Mouse (Mus musculus) kidney, postnatal 0 days (tissue): Measurements from ENCODE around the gene Uhrf1bp1l. TPM values are rescaled to one million over a fixed set of nuclear protein-coding genes. Genes with fewer than 3 reads are reported as not detected.

Experiments
- ATAC-seq: fragments of 200-750 bp; cut with Nextera tagmentation; replicated peaks from 2 replicates; pipeline ENCODE4 v1.8.0; 2017; ENCODE audit warnings: low read depth, moderate number of reproducible peaks, moderate TSS enrichment, moderate library complexity; ENCODE audit not compliant: low FRiP score
- DNase-seq: peaks from one replicate; pipeline ENCODE4 v3.0.0-alpha.2; 2016; ENCODE audit warnings: low spot score
- H3K27ac ChIP-seq: fragments of 300-500 bp; sonication (generic); 2 replicates; pipeline ENCODE4 v1.5.1; 2014; ENCODE audit warnings: mild to moderate bottlenecking
- H3K27me3 ChIP-seq: fragments of 300-500 bp; sonication (generic); 2 replicates; pipeline ENCODE4 v1.6.1; 2014; ENCODE audit warnings: low read length, mixed read lengths; ENCODE audit not compliant: insufficient read depth
- H3K36me3 ChIP-seq: fragments of 300-500 bp; sonication (generic); 2 replicates; pipeline ENCODE4 v1.6.1; 2014; ENCODE audit warnings: low read length, mixed read lengths; ENCODE audit not compliant: insufficient read depth
- H3K4me1 ChIP-seq: fragments of 300-500 bp; sonication (generic); replicated peaks from 2 replicates; pipeline ENCODE4 v1.6.1; 2014; ENCODE audit warnings: antibody characterized with exemption, low read length, mixed read lengths; ENCODE audit not compliant: insufficient read depth
- H3K4me2 ChIP-seq: fragments of 300-500 bp; sonication (generic); 2 replicates; pipeline ENCODE4 v1.6.1; 2014; ENCODE audit warnings: mild to moderate bottlenecking, low read length, moderate library complexity, mixed read lengths
- H3K4me3 ChIP-seq: fragments of 300-500 bp; sonication (generic); replicated peaks from 2 replicates; pipeline ENCODE4 v1.5.1; 2014; ENCODE audit warnings: low read depth, low read length
- H3K9ac ChIP-seq: fragments of 300-500 bp; sonication (generic); 2 replicates; pipeline ENCODE4 v1.6.1; 2014; ENCODE audit warnings: low read depth, low read length
- H3K9me3 ChIP-seq: fragments of 300-500 bp; sonication (generic); replicated peaks from 2 replicates; pipeline ENCODE4 v1.6.1; 2016; ENCODE audit warnings: low read length, inconsistent platforms, mixed read lengths
- CTCF ChIP-seq: IDR thresholded peaks from 2 replicates; pipeline ENCODE4 v1.5.1; 2016; ENCODE audit warnings: antibody characterized with exemption, low read depth, mild to moderate bottlenecking, moderate library complexity
- WGBS: fragments of 180-500 bp; shearing (Covaris S2); extraction: QIAGEN DNeasy Blood & Tissue Kit; methylation state at CpG from one replicate; pipeline ENCODE4 v1.1.7; 2014; 5-methylcytosine and 5-hydroxymethylcytosine counted together
- polyA plus RNA-seq: library from polyadenylated mRNA; unstranded; fragments of >200 nt; fragmentation: Nextera tagmentation; extraction: Ambion mirVana; gene quantifications from 2 replicates; pipeline ENCODE4 v1.2.1, GENCODE M21; 2015

The Uhrf1bp1l gene
- polyA plus RNA-seq, 1 experiment from 2014 or later, result 28.3 TPM

DNA sequence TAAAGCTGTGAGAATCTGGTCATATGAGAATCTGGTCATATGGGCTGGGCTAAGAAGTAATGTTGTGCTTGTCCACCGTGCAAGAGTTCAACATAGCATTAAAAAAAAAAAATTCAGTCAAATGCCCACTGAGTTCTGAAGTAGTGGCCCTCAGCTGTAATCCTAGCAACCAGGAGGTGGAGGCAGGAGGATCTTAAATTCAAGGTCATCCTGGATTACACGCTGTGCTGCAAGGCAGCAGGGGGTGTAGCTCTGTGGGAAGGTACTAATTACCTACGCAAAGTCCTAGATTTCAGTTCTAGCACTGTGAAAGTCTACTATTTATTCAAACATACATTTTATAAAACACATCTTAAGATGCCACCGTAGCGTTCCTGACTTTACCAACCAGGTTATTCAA is 13.4 kb upstream of the Uhrf1bp1l start:
- Histone ChIP-seq H3K4me2 (peak overlapping the region; percentile 80), H3K27me3 (no peaks in the 10 kb centered on the region), H3K4me1 (no peaks in the 10 kb centered on the region), H3K36me3 (peaks cover 5% of the 10 kb centered on the region; the same call in 1 of the 2 replicates), H3K9ac (peak overlapping the region; percentile 58), H3K9me3 (no peaks in the 10 kb centered on the region), H3K4me3 (peak overlapping the region; percentile 78), H3K27ac (no peak overlapping the region)
- ATAC-seq (no peak), DNase-seq (no peak)
- WGBS, result 11% methylated on average over 5 of the region's 5 CpGs
- no peak; the same call in 1 of the 2 replicates for TF ChIP-seq CTCF

DNA sequence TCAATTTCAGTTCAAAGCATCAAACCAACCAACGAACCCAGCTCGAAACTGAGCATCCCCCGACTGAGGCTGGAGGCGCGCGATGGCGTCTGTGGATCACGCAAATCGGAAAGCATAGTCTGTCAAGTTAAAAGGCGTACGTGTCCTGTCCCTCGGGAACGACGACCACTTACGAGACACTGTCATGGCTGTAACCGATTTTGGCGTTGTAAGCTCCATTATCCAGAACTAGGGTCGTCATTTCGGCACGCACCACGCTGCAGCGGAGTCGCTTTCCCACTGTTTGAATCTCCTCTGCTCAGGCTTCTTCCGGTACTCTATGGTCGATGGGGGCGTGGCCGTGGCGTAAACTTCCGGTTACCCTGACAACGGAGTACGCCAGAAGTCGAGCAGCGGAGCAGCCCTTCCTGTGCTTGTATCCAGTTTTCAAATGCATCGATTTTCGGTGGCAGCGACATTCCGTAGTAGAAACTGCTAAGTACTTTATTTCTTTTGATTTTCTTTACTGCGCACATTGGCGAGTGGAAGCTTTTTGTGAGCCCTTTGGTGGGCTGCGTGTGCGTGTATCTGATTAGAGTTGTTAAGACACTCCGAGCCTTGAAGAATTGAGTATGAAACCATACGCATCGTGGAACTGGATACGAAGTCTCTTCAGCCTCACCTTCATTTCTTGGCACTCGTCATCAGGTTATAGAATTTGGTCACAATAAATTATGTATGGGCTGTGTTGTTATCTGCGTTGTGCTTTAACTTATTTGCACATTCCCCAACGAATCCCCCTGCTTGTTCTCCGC is 12.6 kb upstream of the Uhrf1bp1l start, which contains the start of gene Actr6:
Gene Actr6 (minus strand): TSS at position 295 of the 794 bp plus-strand sequence.
- Histone ChIP-seq H3K4me1 (no peaks in the 10 kb centered on the region), H3K9me3 (no peaks in the 10 kb centered on the region), H3K4me2 (peak within 1 kb of the TSS; percentile 80), H3K9ac (peak within 1 kb of the TSS; percentile 58), H3K4me3 (peak within 1 kb of the TSS; percentile 78), H3K27me3 (no peaks in the 10 kb centered on the region), H3K36me3 (peaks cover under 1% of the 10 kb centered on the region; the same call in 1 of the 2 replicates), H3K27ac (no peak within 1 kb of the TSS)
- under 1% methylated on average over 49 of the region's 49 CpGs for WGBS
- no peak for TF ChIP-seq CTCF
- DNase-seq (peak; percentile 98), ATAC-seq (peak; percentile 98)

DNA sequence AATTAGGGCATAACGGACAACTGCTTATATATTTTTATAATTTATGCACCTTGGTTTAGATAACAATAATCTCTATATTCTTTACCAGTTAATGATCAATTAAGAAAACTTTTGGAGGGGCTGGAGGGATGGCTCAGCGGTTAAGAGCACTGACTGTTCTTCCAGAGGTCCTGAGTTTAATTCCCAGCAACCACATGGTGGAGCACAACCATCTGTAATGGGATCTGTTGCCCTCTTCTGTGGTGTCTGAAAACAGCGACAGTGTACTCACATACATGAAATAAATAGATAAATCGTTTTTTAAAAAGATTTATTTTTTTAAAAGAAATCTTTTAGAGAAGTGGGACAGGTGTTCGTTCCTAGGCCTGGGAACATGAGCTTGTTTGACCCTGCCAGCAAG is 7.7 kb upstream of the Uhrf1bp1l start:
- H3K36me3 ChIP-seq, result no peaks in the 10 kb centered on the region
- H3K4me2 ChIP-seq, result no peak overlapping the region
- no peak for ATAC-seq
- no peaks in the 10 kb centered on the region for H3K4me1 ChIP-seq
- H3K27me3 ChIP-seq, result no peaks in the 10 kb centered on the region
- H3K9ac ChIP-seq, result no peak overlapping the region
- H3K4me3 ChIP-seq, result no peak overlapping the region
- WGBS, result 35% methylated on average over 5 of the region's 5 CpGs
- peak; percentile 45 for TF ChIP-seq CTCF
- no peak for DNase-seq
- H3K27ac ChIP-seq, result no peak overlapping the region
- H3K9me3 ChIP-seq, result no peaks in the 10 kb centered on the region

DNA sequence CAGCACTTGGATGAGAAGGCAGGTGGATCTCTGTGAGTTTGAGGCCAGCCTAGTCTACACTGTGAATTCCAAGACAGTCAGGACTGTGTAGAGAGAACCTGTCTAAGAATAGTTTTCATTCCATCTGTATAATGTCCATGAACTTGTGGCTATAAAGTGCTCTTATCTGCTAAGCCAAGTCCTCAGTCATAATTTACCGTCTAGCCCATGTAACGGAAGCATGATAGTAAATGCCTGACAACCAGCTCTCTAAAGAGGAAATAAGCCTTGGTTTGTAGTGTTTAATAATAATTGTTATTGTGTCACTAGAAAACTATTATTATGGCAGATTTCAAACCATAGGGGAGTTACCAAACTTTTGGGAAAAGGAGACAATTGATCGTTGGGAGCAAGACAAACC is 6.9 kb upstream of the Uhrf1bp1l start:
- TF ChIP-seq CTCF, result no peak
- no peaks in the 10 kb centered on the region for H3K4me1 ChIP-seq
- no peaks in the 10 kb centered on the region for H3K36me3 ChIP-seq
- 81% methylated on average over 3 of the region's 3 CpGs for WGBS
- H3K27ac ChIP-seq, result no peak overlapping the region
- no peaks in the 10 kb centered on the region for H3K27me3 ChIP-seq
- H3K4me2 ChIP-seq, result no peak overlapping the region
- no peak for DNase-seq
- no peak for ATAC-seq
- no peak overlapping the region for H3K9ac ChIP-seq
- H3K4me3 ChIP-seq, result no peak overlapping the region
- no peaks in the 10 kb centered on the region for H3K9me3 ChIP-seq

DNA sequence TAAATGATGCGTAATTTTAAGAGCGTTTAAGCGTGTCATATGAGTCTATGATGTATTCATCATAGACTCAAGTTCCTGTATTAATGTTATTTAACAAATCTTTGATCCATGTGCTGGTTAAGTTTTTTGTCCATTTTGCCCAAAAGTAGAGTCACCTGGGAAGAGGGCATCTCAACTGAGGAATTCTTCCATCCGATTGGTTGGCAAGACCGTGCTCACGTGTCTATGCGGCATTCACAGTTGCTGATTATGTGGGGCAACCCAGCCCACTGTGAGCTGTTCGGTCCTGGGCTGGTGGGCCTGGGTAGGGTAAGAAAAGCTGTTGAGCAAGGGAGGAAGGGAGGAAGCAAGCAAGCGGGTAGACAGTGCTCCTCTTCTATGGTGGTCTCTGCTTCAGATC is 6.4 kb upstream of the Uhrf1bp1l start:
- H3K27ac ChIP-seq, result no peak overlapping the region
- H3K4me3 ChIP-seq, result no peak overlapping the region
- ATAC-seq (no peak), DNase-seq (no peak)
- no peak overlapping the region for H3K4me2 ChIP-seq
- H3K27me3 ChIP-seq, result no peaks in the 10 kb centered on the region
- TF ChIP-seq CTCF, result no peak
- WGBS, result 97% methylated on average over 9 of the region's 9 CpGs
- H3K9ac ChIP-seq, result no peak overlapping the region
- no peaks in the 10 kb centered on the region for H3K36me3 ChIP-seq
- no peaks in the 10 kb centered on the region for H3K4me1 ChIP-seq
- H3K9me3 ChIP-seq, result no peaks in the 10 kb centered on the region

DNA sequence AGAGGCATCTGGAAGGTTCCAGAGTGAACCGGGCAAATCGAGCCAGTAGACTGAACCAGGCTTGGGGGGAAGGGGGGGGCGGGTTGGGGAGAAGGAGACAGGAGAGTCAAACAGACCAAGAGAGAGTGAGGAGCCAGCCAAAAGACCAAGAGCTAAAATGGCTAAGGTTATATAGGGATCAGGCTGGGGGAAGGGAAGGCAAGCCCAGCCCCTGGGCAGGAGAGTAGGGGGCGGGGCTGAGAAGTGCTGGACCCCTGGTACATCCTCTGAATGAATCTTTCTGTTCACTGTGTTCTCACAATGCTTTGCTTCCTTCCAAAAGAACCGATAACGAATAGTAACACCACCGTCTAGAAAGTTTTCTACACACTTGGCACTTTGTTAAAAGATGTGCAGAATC is 5.1 kb upstream of the Uhrf1bp1l start:
- Histone ChIP-seq H3K36me3 (no peaks in the 10 kb centered on the region), H3K4me3 (no peak overlapping the region), H3K9ac (no peak overlapping the region), H3K9me3 (no peaks in the 10 kb centered on the region), H3K4me1 (no peaks in the 10 kb centered on the region), H3K4me2 (no peak overlapping the region), H3K27ac (no peak overlapping the region), H3K27me3 (no peaks in the 10 kb centered on the region)
- no peak for DNase-seq
- no peak for ATAC-seq
- WGBS, result 68% methylated on average over 7 of the region's 7 CpGs
- TF ChIP-seq CTCF, result no peak
